Mouse (Mus musculus) heart, embryonic 14.5 days (tissue): ENCODE measurements at regions not wholly inside any gene's neighbourhood (a gene's known extent, or its start where the extent isn't known, plus 50 kb on each side); places are given as distances from the start of the nearest gene placed in this dataset.

Experiments
- ATAC-seq: fragments of 200-750 bp; cut with Nextera tagmentation; 2 replicates; pipeline ENCODE4 v1.8.0; 2017; ENCODE audit warnings: low read depth, moderate TSS enrichment; ENCODE audit not compliant: insufficient number of reproducible peaks, insufficient read depth, low FRiP score
- H3K27ac ChIP-seq, 2 experiments: fragments of 200-500 bp in 1 of 2; fragments of 300-500 bp in 1 of 2; sonication (generic) in 1 of 2; replicated peaks in 1 of 2; 2 replicates each; pipeline ENCODE4 v1.5.1; 2012 to 2014; ENCODE audit warnings: low read depth in 2 of 2, low read length in 2 of 2, control low read depth in 1 of 2, mild to moderate bottlenecking in 1 of 2, mixed read lengths in 1 of 2; ENCODE audit not compliant: control insufficient read depth in 1 of 2, insufficient read depth in 1 of 2
- H3K27me3 ChIP-seq: fragments of 300-500 bp; sonication (generic); 2 replicates; pipeline ENCODE4 v1.6.1; 2014; ENCODE audit warnings: mild to moderate bottlenecking, low read length, control low read depth; ENCODE audit not compliant: control insufficient read depth, insufficient read depth
- H3K36me3 ChIP-seq: fragments of 300-500 bp; sonication (generic); 2 replicates; pipeline ENCODE4 v1.6.1; 2014; ENCODE audit warnings: mild to moderate bottlenecking, control low read depth, low read length, mixed read lengths; ENCODE audit not compliant: control insufficient read depth, insufficient read depth
- H3K4me1 ChIP-seq, 2 experiments: fragments of 200-500 bp in 1 of 2; fragments of 300-500 bp in 1 of 2; sonication (generic) in 1 of 2; 2 replicates each; pipeline ENCODE4 v1.6.1; 2012 to 2014; ENCODE audit warnings: low read length in 2 of 2, control low read depth in 1 of 2, mixed read lengths in 1 of 2; ENCODE audit not compliant: control insufficient read depth in 2 of 2, insufficient read depth in 2 of 2
- H3K4me2 ChIP-seq: fragments of 300-500 bp; sonication (generic); 2 replicates; pipeline ENCODE4 v1.6.1; 2014; ENCODE audit warnings: mild to moderate bottlenecking, low read length
- H3K4me3 ChIP-seq, 2 experiments: fragments of 200-500 bp in 1 of 2; fragments of 300-500 bp in 1 of 2; sonication (generic) in 1 of 2; 2 replicates each; pipeline ENCODE4 v1.5.1; 2012 to 2014; ENCODE audit warnings: low read length in 2 of 2, mild to moderate bottlenecking in 2 of 2, control low read depth in 1 of 2, low read depth in 1 of 2, moderate library complexity in 1 of 2; ENCODE audit not compliant: control insufficient read depth in 1 of 2, insufficient read depth in 1 of 2
- H3K9ac ChIP-seq: fragments of 300-500 bp; sonication (generic); 2 replicates; pipeline ENCODE4 v1.6.1; 2014; ENCODE audit warnings: mild to moderate bottlenecking, low read length
- H3K9me3 ChIP-seq: fragments of 300-500 bp; sonication (generic); 2 replicates; pipeline ENCODE4 v1.6.1; 2016; ENCODE audit warnings: low read length, control low read depth; ENCODE audit not compliant: control insufficient read depth
- WGBS: fragments of 180-500 bp; shearing (Covaris S2); extraction: QIAGEN DNeasy Blood & Tissue Kit; methylation state at CpG from one replicate; pipeline ENCODE4 v1.1.7; 2014; 5-methylcytosine and 5-hydroxymethylcytosine counted together

- H3K4me1 ChIP-seq: peaks cover 0 to 4% of the 10 kb centered on the region in 2 experiments; a peak in 1 of 4 replicates
- H3K9me3 ChIP-seq: 0 out of 2 replicates have a peak, but pooled peaks cover 3% of the 10 kb centered on the region
- no peak overlapping the region for H3K4me3 ChIP-seq
- no peak overlapping the region for H3K4me2 ChIP-seq
- H3K27me3 ChIP-seq: no peaks in the 10 kb centered on the region
- ATAC-seq: no peak
- H3K9ac ChIP-seq: no peak overlapping the region
- WGBS: 79% methylated on average over 4 of the region's 4 CpGs
- H3K36me3 ChIP-seq: no peaks in the 10 kb centered on the region
- H3K27ac ChIP-seq: no peak overlapping the region
Observed at GRCm38 (mm10) chr10:19498112-19498511, 93.6 kb upstream of the Ifngr1 start.

- H3K27me3 ChIP-seq: no peaks in the 10 kb centered on the region
- H3K4me3 ChIP-seq: no peak overlapping the region
- WGBS: 90% methylated on average over 4 of the region's 4 CpGs
- H3K4me1 ChIP-seq: no peaks in the 10 kb centered on the region
- no peak for ATAC-seq
- no peaks in the 10 kb centered on the region for H3K36me3 ChIP-seq
- H3K9me3 ChIP-seq: 0 out of 2 replicates have a peak, but pooled peaks cover 3% of the 10 kb centered on the region
- H3K27ac ChIP-seq: no peak overlapping the region
- H3K4me2 ChIP-seq: no peak overlapping the region
- no peak overlapping the region for H3K9ac ChIP-seq
Observed at GRCm38 (mm10) chr10:19502874-19503273, 88.9 kb upstream of the Ifngr1 start.

- H3K4me3 ChIP-seq: no peak overlapping the region
- no peaks in the 10 kb centered on the region for H3K4me1 ChIP-seq
- H3K27ac ChIP-seq: no peak overlapping the region
- no peak overlapping the region for H3K4me2 ChIP-seq
- H3K36me3 ChIP-seq: no peaks in the 10 kb centered on the region
- no peak overlapping the region for H3K9ac ChIP-seq
- H3K9me3 ChIP-seq: 0 out of 2 replicates have a peak, but pooled peaks cover 3% of the 10 kb centered on the region
- no peaks in the 10 kb centered on the region for H3K27me3 ChIP-seq
- 46% methylated on average over 8 of the region's 8 CpGs for WGBS
- no peak for ATAC-seq
Observed at GRCm38 (mm10) chr10:19503846-19504765, 87.6 kb upstream of the Ifngr1 start.

- 93% methylated on average over 1 of the region's 1 CpGs for WGBS
- no peak for ATAC-seq
- Histone ChIP-seq H3K4me2 (no peak overlapping the region), H3K27me3 (no peaks in the 10 kb centered on the region), H3K36me3 (no peaks in the 10 kb centered on the region), H3K9ac (no peak overlapping the region), H3K9me3 (0 out of 2 replicates have a peak, but pooled peaks cover 3% of the 10 kb centered on the region), H3K4me1 (no peaks in the 10 kb centered on the region), H3K4me3 (no peak overlapping the region), H3K27ac (no peak overlapping the region)
Observed at GRCm38 (mm10) chr10:19505174-19505573, 86.6 kb upstream of the Ifngr1 start.

GRCm38 (mm10) chr10:19505979-19506378 lies 85.8 kb upstream of the Ifngr1 start:
- H3K4me2 ChIP-seq: no peak overlapping the region
- no peak for ATAC-seq
- H3K36me3 ChIP-seq: no peaks in the 10 kb centered on the region
- no peak overlapping the region for H3K27ac ChIP-seq
- H3K9me3 ChIP-seq: 0 out of 2 replicates have a peak, but pooled peaks cover 3% of the 10 kb centered on the region
- no peaks in the 10 kb centered on the region for H3K27me3 ChIP-seq
- H3K4me1 ChIP-seq: no peaks in the 10 kb centered on the region
- H3K4me3 ChIP-seq: no peak overlapping the region
- no peak overlapping the region for H3K9ac ChIP-seq
- WGBS: 43% methylated on average over 6 of the region's 6 CpGs

GRCm38 (mm10) chr10:19506434-19506833 lies 85.3 kb upstream of the Ifngr1 start:
- H3K27me3 ChIP-seq: no peaks in the 10 kb centered on the region
- H3K4me1 ChIP-seq: no peaks in the 10 kb centered on the region
- no peak overlapping the region for H3K27ac ChIP-seq
- H3K9ac ChIP-seq: no peak overlapping the region
- H3K36me3 ChIP-seq: no peaks in the 10 kb centered on the region
- H3K9me3 ChIP-seq: 0 out of 2 replicates have a peak, but pooled peaks cover 3% of the 10 kb centered on the region
- H3K4me3 ChIP-seq: no peak overlapping the region
- no peak for ATAC-seq
- no peak overlapping the region for H3K4me2 ChIP-seq

GRCm38 (mm10) chr10:19508221-19508745 lies 83.5 kb upstream of the Ifngr1 start:
- no peaks in the 10 kb centered on the region for H3K9me3 ChIP-seq
- H3K4me3 ChIP-seq: no peak overlapping the region
- H3K36me3 ChIP-seq: no peaks in the 10 kb centered on the region
- no peak overlapping the region for H3K4me2 ChIP-seq
- no peaks in the 10 kb centered on the region for H3K27me3 ChIP-seq
- no peak overlapping the region for H3K27ac ChIP-seq
- no peak for ATAC-seq
- H3K4me1 ChIP-seq: no peaks in the 10 kb centered on the region
- H3K9ac ChIP-seq: no peak overlapping the region
- WGBS: 64% methylated on average over 5 of the region's 5 CpGs
